Mouse (Mus musculus): ENCODE data around the gene Proser1. TPM values are rescaled to one million over a fixed set of nuclear protein-coding genes. Genes with fewer than 3 reads are reported as not detected.
A peak's percentile ranks its signal among the peaks of the same experiment; 100 is the strongest.

The Proser1 gene
- polyA plus RNA-seq (2016; fragmentation: Nextera tagmentation; extraction: Ambion mirVana): 29.4 and 31.2 TPM in 2 replicates

- Histone ChIP-seq H3K9me3 (no peaks in the 10 kb centered on the region), H3K9ac (peak within 1 kb of the TSS; percentile 86), H3K4me1 (peaks cover 40% of the 10 kb centered on the region), H3K4me2 (peak within 1 kb of the TSS; percentile 70), H3K27ac (peak within 1 kb of the TSS; percentile 85), H3K27me3 (no peaks in the 10 kb centered on the region), H3K4me3 (replicated peaks) (peak within 1 kb of the TSS; percentile 87), H3K36me3 (replicated peaks) (peaks cover 14% of the 10 kb centered on the region)
- under 1% methylated on average over 51 of the region's 52 CpGs for WGBS
- peak; percentile 98 for ATAC-seq (ENCODE audit: low FRiP score)
Measured at GRCm38 (mm10) chr3:53463046-53463764, at the start of gene Proser1, which contains the start of gene Nhlrc3. TSS of gene Proser1 (plus strand) at chr3:53463666. TSS of gene Nhlrc3 (minus strand) at chr3:53463332.

- H3K4me2 ChIP-seq: no peak overlapping the region
- H3K9me3 ChIP-seq: no peaks in the 10 kb centered on the region
- ATAC-seq (ENCODE audit: low FRiP score): no peak
- H3K27ac ChIP-seq: no peak overlapping the region
- no peaks in the 10 kb centered on the region; the same call in 1 of the 2 replicates for H3K27me3 ChIP-seq
- WGBS: 82% methylated on average over 3 of the region's 3 CpGs
- H3K9ac ChIP-seq: no peak overlapping the region
- H3K4me3 ChIP-seq (replicated peaks): no peak overlapping the region
- no peaks in the 10 kb centered on the region for H3K36me3 ChIP-seq (replicated peaks)
- peaks cover 7% of the 10 kb centered on the region; the same call in 1 of the 2 replicates for H3K4me1 ChIP-seq
Measured at GRCm38 (mm10) chr3:53413959-53414358, 49.5 kb upstream of the Proser1 start.

GRCm38 (mm10) chr3:53416036-53416506 lies 47.4 kb upstream of the Proser1 start:
- peaks cover 7% of the 10 kb centered on the region; the same call in 1 of the 2 replicates for H3K4me1 ChIP-seq
- H3K9me3 ChIP-seq: no peaks in the 10 kb centered on the region
- H3K27me3 ChIP-seq: no peaks in the 10 kb centered on the region; the same call in 1 of the 2 replicates
- ATAC-seq (ENCODE audit: low FRiP score): peak; percentile 17; the same call in 1 of the 2 replicates
- no peak overlapping the region for H3K27ac ChIP-seq
- H3K9ac ChIP-seq: no peak overlapping the region
- no peak overlapping the region for H3K4me2 ChIP-seq
- H3K36me3 ChIP-seq (replicated peaks): no peaks in the 10 kb centered on the region
- H3K4me3 ChIP-seq (replicated peaks): no peak overlapping the region
- WGBS: 55% methylated on average over 5 of the region's 5 CpGs

GRCm38 (mm10) chr3:53417701-53418100 lies 45.8 kb upstream of the Proser1 start:
- Histone ChIP-seq H3K4me2 (no peak overlapping the region), H3K9me3 (no peaks in the 10 kb centered on the region), H3K4me3 (replicated peaks) (no peak overlapping the region), H3K27me3 (no peaks in the 10 kb centered on the region; the same call in 1 of the 2 replicates), H3K9ac (no peak overlapping the region), H3K36me3 (replicated peaks) (no peaks in the 10 kb centered on the region), H3K27ac (no peak overlapping the region), H3K4me1 (peaks cover 7% of the 10 kb centered on the region; the same call in 1 of the 2 replicates)
- WGBS: 77% methylated on average over 7 of the region's 7 CpGs
- ATAC-seq (ENCODE audit: low FRiP score): no peak

GRCm38 (mm10) chr3:53421656-53422055 lies 41.8 kb upstream of the Proser1 start:
- H3K27ac ChIP-seq: no peak overlapping the region
- no peak overlapping the region for H3K4me2 ChIP-seq
- H3K4me1 ChIP-seq: no peaks in the 10 kb centered on the region
- H3K9me3 ChIP-seq: no peaks in the 10 kb centered on the region
- H3K4me3 ChIP-seq (replicated peaks): no peak overlapping the region
- no peak overlapping the region for H3K9ac ChIP-seq
- no peak for ATAC-seq (ENCODE audit: low FRiP score)
- no peaks in the 10 kb centered on the region for H3K36me3 ChIP-seq (replicated peaks)
- no peaks in the 10 kb centered on the region; the same call in 1 of the 2 replicates for H3K27me3 ChIP-seq
- 89% methylated on average over 12 of the region's 12 CpGs for WGBS

GRCm38 (mm10) chr3:53422691-53423090 lies 40.8 kb upstream of the Proser1 start:
- Histone ChIP-seq H3K9ac (no peak overlapping the region), H3K9me3 (no peaks in the 10 kb centered on the region), H3K4me1 (no peaks in the 10 kb centered on the region), H3K4me2 (no peak overlapping the region), H3K4me3 (replicated peaks) (no peak overlapping the region), H3K36me3 (replicated peaks) (no peaks in the 10 kb centered on the region), H3K27ac (no peak overlapping the region), H3K27me3 (no peaks in the 10 kb centered on the region; the same call in 1 of the 2 replicates)
- WGBS: 25% methylated on average over 1 of the region's 1 CpGs
- no peak for ATAC-seq (ENCODE audit: low FRiP score)

- ATAC-seq (ENCODE audit: low FRiP score): no peak
- H3K27me3 ChIP-seq: no peaks in the 10 kb centered on the region
- H3K4me2 ChIP-seq: no peak overlapping the region
- H3K36me3 ChIP-seq (replicated peaks): no peaks in the 10 kb centered on the region
- WGBS: 87% methylated on average over 4 of the region's 4 CpGs
- no peak overlapping the region for H3K9ac ChIP-seq
- H3K4me1 ChIP-seq: no peaks in the 10 kb centered on the region
- no peaks in the 10 kb centered on the region for H3K9me3 ChIP-seq
- H3K27ac ChIP-seq: no peak overlapping the region
- no peak overlapping the region for H3K4me3 ChIP-seq (replicated peaks)
Measured at GRCm38 (mm10) chr3:53423576-53423975, 39.9 kb upstream of the Proser1 start.

GRCm38 (mm10) chr3:53434610-53435009 lies 28.9 kb upstream of the Proser1 start:
- ATAC-seq (ENCODE audit: low FRiP score): no peak
- Histone ChIP-seq H3K4me2 (no peak overlapping the region), H3K36me3 (replicated peaks) (no peaks in the 10 kb centered on the region), H3K4me1 (no peaks in the 10 kb centered on the region), H3K4me3 (replicated peaks) (no peak overlapping the region), H3K9me3 (no peaks in the 10 kb centered on the region), H3K9ac (no peak overlapping the region), H3K27ac (no peak overlapping the region), H3K27me3 (no peaks in the 10 kb centered on the region)
- WGBS: 82% methylated on average over 3 of the region's 3 CpGs

- no peaks in the 10 kb centered on the region for H3K4me1 ChIP-seq
- no peaks in the 10 kb centered on the region for H3K27me3 ChIP-seq
- H3K9me3 ChIP-seq: no peaks in the 10 kb centered on the region
- H3K9ac ChIP-seq: no peak overlapping the region
- no peak for ATAC-seq (ENCODE audit: low FRiP score)
- WGBS: 70% methylated on average over 5 of the region's 5 CpGs
- H3K36me3 ChIP-seq (replicated peaks): no peaks in the 10 kb centered on the region
- no peak overlapping the region for H3K27ac ChIP-seq
- no peak overlapping the region for H3K4me3 ChIP-seq (replicated peaks)
- no peak overlapping the region for H3K4me2 ChIP-seq
Measured at GRCm38 (mm10) chr3:53436550-53436949, 26.9 kb upstream of the Proser1 start.

GRCm38 (mm10) chr3:53445540-53445939 lies 17.9 kb upstream of the Proser1 start:
- no peak overlapping the region for H3K9ac ChIP-seq
- H3K9me3 ChIP-seq: no peaks in the 10 kb centered on the region
- H3K4me2 ChIP-seq: no peak overlapping the region
- no peak overlapping the region for H3K4me3 ChIP-seq (replicated peaks)
- WGBS: 74% methylated on average over 5 of the region's 5 CpGs
- peaks cover 7% of the 10 kb centered on the region; the same call in 1 of the 2 replicates for H3K4me1 ChIP-seq
- peaks cover 14% of the 10 kb centered on the region for H3K36me3 ChIP-seq (replicated peaks)
- H3K27me3 ChIP-seq: no peaks in the 10 kb centered on the region
- H3K27ac ChIP-seq: no peak overlapping the region
- peak; percentile 69; the same call in 1 of the 2 replicates for ATAC-seq (ENCODE audit: low FRiP score)

- no peaks in the 10 kb centered on the region for H3K27me3 ChIP-seq
- H3K9ac ChIP-seq: no peak overlapping the region
- peaks cover 7% of the 10 kb centered on the region; the same call in 1 of the 2 replicates for H3K4me1 ChIP-seq
- no peak overlapping the region for H3K4me3 ChIP-seq (replicated peaks)
- no peaks in the 10 kb centered on the region for H3K9me3 ChIP-seq
- no peak for ATAC-seq (ENCODE audit: low FRiP score)
- 82% methylated on average over 3 of the region's 3 CpGs for whole genome bisulfite sequencing
- no peak overlapping the region for H3K4me2 ChIP-seq
- peaks cover 26% of the 10 kb centered on the region for H3K36me3 ChIP-seq (replicated peaks)
- H3K27ac ChIP-seq: no peak overlapping the region
Measured at GRCm38 (mm10) chr3:53446801-53447200, 16.7 kb upstream of the Proser1 start.

- Histone ChIP-seq H3K4me2 (no peak overlapping the region), H3K9me3 (no peaks in the 10 kb centered on the region), H3K9ac (no peak overlapping the region), H3K4me1 (peaks cover 7% of the 10 kb centered on the region; the same call in 1 of the 2 replicates), H3K27me3 (no peaks in the 10 kb centered on the region), H3K27ac (no peak overlapping the region), H3K4me3 (replicated peaks) (no peak overlapping the region), H3K36me3 (replicated peaks) (peaks cover 39% of the 10 kb centered on the region)
- peak; percentile 79 for ATAC-seq (ENCODE audit: low FRiP score)
- WGBS: 33% methylated on average over 2 of the region's 2 CpGs
Measured at GRCm38 (mm10) chr3:53448208-53448607, 15.3 kb upstream of the Proser1 start.
